Mouse (Mus musculus) embryonic facial prominence, embryonic 10.5 days (tissue): ENCODE measurements around the gene Sec14l4. TPM values are rescaled to one million over a fixed set of nuclear protein-coding genes. Genes with fewer than 3 reads are reported as not detected.

ENCODE experiments used
- DNase-seq: peaks from one replicate; pipeline ENCODE4 v3.0.0-alpha.2; 2017; ENCODE audit warnings: low spot score
- H3K27ac ChIP-seq: fragments of 300-500 bp; sonication (generic); replicated peaks from 2 replicates; pipeline ENCODE4 v1.5.1; 2016; ENCODE audit warnings: mild to moderate bottlenecking
- H3K27me3 ChIP-seq: fragments of 300-500 bp; sonication (generic); replicated peaks from 2 replicates; pipeline ENCODE4 v1.6.1; 2016; ENCODE audit warnings: low read depth, mild to moderate bottlenecking; ENCODE audit not compliant: poor library complexity, severe bottlenecking
- H3K36me3 ChIP-seq: fragments of 300-500 bp; sonication (generic); replicated peaks from 2 replicates; pipeline ENCODE4 v1.6.1; 2016; ENCODE audit warnings: mild to moderate bottlenecking, moderate library complexity
- H3K4me1 ChIP-seq: fragments of 300-500 bp; sonication (generic); 2 replicates; pipeline ENCODE4 v1.6.1; 2016
- H3K4me3 ChIP-seq: fragments of 300-500 bp; sonication (generic); 2 replicates; pipeline ENCODE4 v1.5.1; 2016; ENCODE audit warnings: mild to moderate bottlenecking, moderate library complexity
- H3K9me3 ChIP-seq: fragments of 300-500 bp; sonication (generic); 2 replicates; pipeline ENCODE4 v1.6.1; 2016; ENCODE audit warnings: mild to moderate bottlenecking
- WGBS: fragments of 180-500 bp; shearing (Covaris S2); methylation state at CpG from one replicate; pipeline ENCODE4 v1.1.7; 2016; 5-methylcytosine and 5-hydroxymethylcytosine counted together
- polyA plus RNA-seq: library from polyadenylated mRNA; unstranded; fragments of >200 nt; fragmentation: Nextera tagmentation; extraction: Ambion mirVana; gene quantifications from 2 replicates; pipeline ENCODE4 v1.2.1, GENCODE M21; 2016

Gene Sec14l4
- polyA plus RNA-seq, 1 experiment from 2014 or later: not detected

DNA sequence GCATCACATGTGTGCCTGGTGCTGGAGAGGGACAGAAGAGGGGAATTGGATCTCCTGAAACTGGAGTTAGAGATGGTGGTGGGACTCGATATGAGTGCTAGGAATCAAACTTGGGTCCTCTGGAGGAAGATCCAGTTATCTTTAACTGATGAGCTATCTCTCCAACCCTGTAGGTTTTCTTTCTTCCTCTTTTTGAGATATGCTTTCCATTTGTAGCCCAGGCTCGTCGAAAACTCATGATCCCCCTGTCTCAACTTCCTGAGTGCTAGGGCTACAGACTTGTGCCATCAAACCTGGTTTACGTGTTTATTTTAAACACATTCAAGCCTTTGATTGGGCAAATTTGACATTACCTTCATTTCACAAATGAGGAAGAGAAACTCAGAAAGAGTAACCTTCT lies 2.9 kb downstream of the Sec14l4 start:
- H3K4me1 ChIP-seq: peaks cover 2% of the 10 kb centered on the region; the same call in 1 of the 2 replicates
- DNase-seq: no peak
- no peaks in the 10 kb centered on the region for H3K9me3 ChIP-seq
- H3K36me3 ChIP-seq: no peaks in the 10 kb centered on the region
- 88% methylated on average over 4 of the region's 4 CpGs for WGBS
- H3K27me3 ChIP-seq: peaks cover 20% of the 10 kb centered on the region
- no peak overlapping the region for H3K4me3 ChIP-seq
- no peak overlapping the region for H3K27ac ChIP-seq

GRCm38 (mm10) chr11:4035116-4035892 lies 4.0 kb downstream of the Sec14l4 start:
- WGBS: 72% methylated on average over 18 of the region's 18 CpGs

DNA sequence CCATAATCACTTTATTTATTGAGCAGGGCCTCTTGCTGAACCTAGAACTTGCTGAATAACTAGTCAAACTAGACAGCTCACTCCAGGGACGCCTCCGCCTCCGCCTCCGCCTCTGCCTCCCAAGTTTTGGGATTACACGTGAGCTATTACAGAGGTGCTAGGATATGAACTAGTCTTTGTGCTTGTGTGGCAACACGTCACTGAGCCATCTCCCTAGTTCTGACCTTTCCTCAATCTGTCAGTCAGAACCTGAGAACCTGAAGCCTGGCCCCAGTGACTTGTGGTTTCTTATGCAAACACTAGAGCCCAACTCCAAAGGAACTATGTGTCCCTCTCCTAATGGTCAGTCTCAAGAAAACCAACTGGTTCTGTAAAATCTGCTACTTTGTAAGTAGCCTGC lies 4.7 kb downstream of the Sec14l4 start:
- no peak overlapping the region for H3K4me3 ChIP-seq
- H3K27ac ChIP-seq: no peak overlapping the region
- H3K4me1 ChIP-seq: peaks cover 2% of the 10 kb centered on the region; the same call in 1 of the 2 replicates
- 88% methylated on average over 6 of the region's 6 CpGs for WGBS
- H3K9me3 ChIP-seq: no peaks in the 10 kb centered on the region
- no peak for DNase-seq
- H3K27me3 ChIP-seq: peaks cover 17% of the 10 kb centered on the region
- no peaks in the 10 kb centered on the region for H3K36me3 ChIP-seq

More at GRCm38 (mm10) chr11:4035116-4035892, 4.0 kb downstream of the Sec14l4 start:
- DNase-seq: no peak
- Histone ChIP-seq H3K4me1 (peaks cover 2% of the 10 kb centered on the region; the same call in 1 of the 2 replicates), H3K27me3 (peaks cover 20% of the 10 kb centered on the region), H3K27ac (no peak overlapping the region), H3K9me3 (no peaks in the 10 kb centered on the region), H3K36me3 (no peaks in the 10 kb centered on the region), H3K4me3 (no peak overlapping the region)

DNA sequence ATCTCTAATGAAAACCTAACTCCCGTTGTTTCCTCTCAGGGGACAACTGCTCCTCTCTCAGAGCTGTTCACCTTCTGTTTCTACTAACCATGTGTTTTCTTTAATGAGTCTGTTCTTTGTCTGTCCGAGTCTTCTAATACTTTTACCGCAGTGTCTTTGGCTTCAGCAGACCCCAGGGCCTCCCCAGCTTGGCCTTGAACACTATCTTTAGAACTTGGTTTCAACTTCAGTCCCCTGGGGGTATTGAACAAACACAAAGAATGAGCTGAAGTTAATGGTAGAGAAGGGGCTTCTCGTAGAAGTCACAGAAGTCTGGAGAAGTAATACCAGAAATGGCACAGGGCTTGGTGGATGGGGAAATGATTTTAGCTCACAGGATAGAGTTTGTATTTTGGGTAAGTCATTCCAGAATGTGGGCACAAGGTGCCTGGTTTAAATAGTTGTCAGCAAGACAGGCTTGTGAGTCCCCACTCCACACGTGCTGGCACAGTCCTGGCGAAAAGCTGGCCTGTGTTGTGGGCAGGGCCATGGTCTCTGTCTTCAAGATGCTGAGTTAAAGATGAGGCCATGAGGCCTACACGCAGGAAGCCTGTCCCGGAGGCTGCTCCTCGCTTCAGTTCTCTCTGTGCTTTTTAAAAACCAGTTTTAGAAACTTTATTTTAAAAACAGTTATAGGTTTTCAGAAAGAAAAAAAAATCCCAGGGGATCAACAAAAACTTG lies 5.3 kb downstream of the Sec14l4 start:
- Histone ChIP-seq H3K4me1 (peaks cover 2% of the 10 kb centered on the region; the same call in 1 of the 2 replicates), H3K9me3 (no peaks in the 10 kb centered on the region), H3K27me3 (peaks cover 11% of the 10 kb centered on the region), H3K36me3 (no peaks in the 10 kb centered on the region), H3K27ac (no peak overlapping the region), H3K4me3 (no peak overlapping the region)
- DNase-seq: no peak
- 66% methylated on average over 9 of the region's 9 CpGs for WGBS

DNA sequence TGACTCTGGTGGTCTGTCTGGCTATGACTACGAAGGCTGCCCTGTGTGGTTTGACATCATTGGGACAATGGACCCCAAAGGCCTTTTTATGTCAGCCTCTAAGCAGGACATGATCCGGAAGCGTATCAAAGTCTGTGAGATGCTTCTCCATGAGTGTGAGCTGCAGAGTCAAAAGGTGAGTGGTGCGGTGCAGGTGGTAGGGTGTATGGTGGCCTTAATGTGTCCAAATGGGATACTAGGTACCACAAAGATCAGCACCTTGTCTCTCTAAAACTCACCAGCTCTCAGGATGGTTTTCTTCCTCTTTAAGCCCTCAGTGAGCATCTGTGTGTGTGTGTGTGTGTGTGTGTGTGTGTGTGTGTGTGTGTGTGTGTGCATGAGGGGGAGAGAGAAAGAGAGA lies 8.7 kb downstream of the Sec14l4 start:
- H3K36me3 ChIP-seq: no peaks in the 10 kb centered on the region
- no peaks in the 10 kb centered on the region for H3K27me3 ChIP-seq
- no peak overlapping the region for H3K27ac ChIP-seq
- no peaks in the 10 kb centered on the region for H3K9me3 ChIP-seq
- H3K4me1 ChIP-seq: no peaks in the 10 kb centered on the region
- H3K4me3 ChIP-seq: no peak overlapping the region
- DNase-seq: no peak
- WGBS: 92% methylated on average over 4 of the region's 4 CpGs

GRCm38 (mm10) chr11:4041123-4041625 lies 9.9 kb downstream of the Sec14l4 start:
- no peaks in the 10 kb centered on the region for H3K4me1 ChIP-seq
- H3K27me3 ChIP-seq: no peaks in the 10 kb centered on the region
- 84% methylated on average over 6 of the region's 6 CpGs for WGBS
- no peak for DNase-seq
- H3K9me3 ChIP-seq: no peaks in the 10 kb centered on the region
- no peaks in the 10 kb centered on the region for H3K36me3 ChIP-seq
- no peak overlapping the region for H3K4me3 ChIP-seq
- no peak overlapping the region for H3K27ac ChIP-seq

DNA sequence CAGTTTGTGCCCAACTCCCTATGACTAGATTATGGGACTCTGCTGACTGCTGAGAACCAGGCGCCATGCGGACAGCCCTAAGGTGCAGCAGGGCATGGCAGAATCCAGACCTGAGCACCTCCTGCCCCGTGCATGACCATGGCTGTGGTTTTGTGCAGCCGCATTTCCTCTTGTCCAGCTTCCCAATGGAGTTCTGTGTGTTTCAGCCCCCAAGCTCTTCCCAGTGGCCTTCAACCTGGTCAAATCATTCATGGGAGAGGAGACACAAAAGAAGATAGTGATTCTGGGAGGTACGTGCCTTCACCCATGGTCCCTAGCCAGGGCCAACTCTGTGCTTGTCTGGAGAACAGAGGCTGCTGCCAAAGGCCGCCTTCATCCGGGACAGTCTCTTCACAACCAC lies 11.8 kb downstream of the Sec14l4 start:
- Histone ChIP-seq H3K4me1 (no peaks in the 10 kb centered on the region), H3K27me3 (no peaks in the 10 kb centered on the region), H3K9me3 (no peaks in the 10 kb centered on the region), H3K4me3 (no peak overlapping the region), H3K36me3 (no peaks in the 10 kb centered on the region), H3K27ac (no peak overlapping the region)
- no peak for DNase-seq
- 93% methylated on average over 7 of the region's 7 CpGs for WGBS

DNA sequence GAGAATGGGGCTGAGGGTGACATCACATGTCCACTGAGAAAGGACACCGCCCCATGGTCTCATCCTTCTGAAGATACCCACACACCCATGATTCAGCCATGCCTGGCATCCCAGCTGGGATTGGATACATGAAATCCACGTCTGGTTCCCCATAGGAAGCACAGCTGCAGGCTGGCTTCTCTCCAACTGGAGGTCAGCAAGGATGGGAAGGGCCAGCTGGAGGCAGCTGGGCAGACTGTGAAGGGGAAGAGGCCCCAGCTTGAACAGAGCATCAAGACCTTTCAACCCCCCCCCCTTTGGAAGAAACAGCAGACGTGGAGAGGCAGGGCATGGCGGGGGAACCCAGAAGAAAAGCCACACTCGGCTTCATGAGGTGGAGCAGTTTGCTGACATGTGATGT lies 15.3 kb downstream of the Sec14l4 start:
- no peak for DNase-seq
- no peaks in the 10 kb centered on the region for H3K9me3 ChIP-seq
- no peak overlapping the region for H3K27ac ChIP-seq
- no peaks in the 10 kb centered on the region for H3K4me1 ChIP-seq
- WGBS: 85% methylated on average over 5 of the region's 5 CpGs
- no peaks in the 10 kb centered on the region for H3K27me3 ChIP-seq
- H3K36me3 ChIP-seq: no peaks in the 10 kb centered on the region
- H3K4me3 ChIP-seq: no peak overlapping the region

DNA sequence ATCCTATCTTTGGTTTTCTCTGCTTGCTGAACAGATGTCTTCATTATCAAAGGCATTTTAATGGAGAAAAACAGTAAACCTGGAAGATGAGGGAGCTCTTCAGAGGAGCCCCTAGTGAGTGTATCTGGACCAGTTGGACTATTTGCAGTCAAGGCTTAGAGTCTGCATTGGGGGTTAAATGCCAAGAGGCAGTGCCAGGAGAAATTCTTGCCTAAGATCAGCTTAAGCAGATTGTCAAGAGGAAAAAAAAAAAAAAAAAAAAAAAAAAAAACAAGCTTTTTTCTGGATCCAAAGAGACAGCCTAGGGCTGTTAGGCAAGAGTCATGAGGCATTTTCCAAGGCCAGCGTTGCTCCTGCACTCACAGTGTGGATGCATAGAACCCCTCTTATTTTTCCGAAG lies 16.5 kb downstream of the Sec14l4 start:
- Histone ChIP-seq H3K4me3 (no peak overlapping the region), H3K27ac (no peak overlapping the region), H3K27me3 (no peaks in the 10 kb centered on the region), H3K36me3 (no peaks in the 10 kb centered on the region), H3K4me1 (no peaks in the 10 kb centered on the region), H3K9me3 (no peaks in the 10 kb centered on the region)
- DNase-seq: no peak
- 86% methylated on average over 2 of the region's 2 CpGs for WGBS

DNA sequence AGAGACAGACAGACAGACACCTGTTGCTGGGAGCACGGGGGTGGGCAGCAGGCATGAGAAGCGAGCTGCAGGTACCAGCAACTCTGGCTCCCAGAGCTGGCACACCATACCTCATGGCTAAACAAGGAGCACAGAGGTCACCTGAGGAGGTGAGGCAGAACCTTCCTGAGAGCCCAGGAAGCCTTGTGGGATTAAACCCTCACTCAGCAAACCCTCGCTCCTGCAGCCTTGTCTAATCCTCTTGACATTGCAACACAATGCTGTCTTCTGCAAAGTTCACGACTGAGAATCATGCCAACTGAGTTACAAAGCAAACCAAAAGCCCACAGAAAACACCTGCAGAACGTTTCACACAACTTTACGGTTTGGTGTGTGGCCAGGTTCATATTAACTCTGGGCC lies 17.2 kb downstream of the Sec14l4 start:
- no peak overlapping the region for H3K4me3 ChIP-seq
- H3K36me3 ChIP-seq: no peaks in the 10 kb centered on the region
- no peak overlapping the region for H3K27ac ChIP-seq
- WGBS: 86% methylated on average over 6 of the region's 6 CpGs
- H3K27me3 ChIP-seq: no peaks in the 10 kb centered on the region
- no peaks in the 10 kb centered on the region for H3K9me3 ChIP-seq
- DNase-seq: no peak
- H3K4me1 ChIP-seq: no peaks in the 10 kb centered on the region

DNA sequence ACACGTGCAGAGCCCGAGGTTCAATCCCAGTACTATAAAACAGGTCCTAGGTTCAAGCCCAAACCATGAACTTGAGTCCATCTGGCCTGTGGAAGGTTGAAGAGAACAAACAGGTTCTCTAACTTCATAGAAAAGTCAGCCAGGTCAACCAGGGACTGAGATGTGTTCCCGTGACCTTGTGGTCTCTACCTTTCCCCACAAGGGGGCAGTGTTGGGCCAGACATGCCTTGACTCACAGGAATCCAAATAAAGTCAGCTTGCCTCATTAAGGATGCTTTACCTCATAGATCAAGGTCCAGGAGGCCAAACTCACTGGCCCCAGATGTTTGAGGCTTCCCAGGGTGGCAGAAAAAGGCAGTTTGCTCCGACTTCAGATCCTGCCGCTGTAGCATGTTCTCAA lies 22.3 kb downstream of the Sec14l4 start:
- peak; percentile 79 for DNase-seq
- H3K27ac ChIP-seq: no peak overlapping the region
- H3K36me3 ChIP-seq: no peaks in the 10 kb centered on the region
- H3K4me3 ChIP-seq: no peak overlapping the region
- no peaks in the 10 kb centered on the region for H3K27me3 ChIP-seq
- WGBS: 18% methylated on average over 5 of the region's 5 CpGs
- no peaks in the 10 kb centered on the region for H3K9me3 ChIP-seq
- H3K4me1 ChIP-seq: no peaks in the 10 kb centered on the region

DNA sequence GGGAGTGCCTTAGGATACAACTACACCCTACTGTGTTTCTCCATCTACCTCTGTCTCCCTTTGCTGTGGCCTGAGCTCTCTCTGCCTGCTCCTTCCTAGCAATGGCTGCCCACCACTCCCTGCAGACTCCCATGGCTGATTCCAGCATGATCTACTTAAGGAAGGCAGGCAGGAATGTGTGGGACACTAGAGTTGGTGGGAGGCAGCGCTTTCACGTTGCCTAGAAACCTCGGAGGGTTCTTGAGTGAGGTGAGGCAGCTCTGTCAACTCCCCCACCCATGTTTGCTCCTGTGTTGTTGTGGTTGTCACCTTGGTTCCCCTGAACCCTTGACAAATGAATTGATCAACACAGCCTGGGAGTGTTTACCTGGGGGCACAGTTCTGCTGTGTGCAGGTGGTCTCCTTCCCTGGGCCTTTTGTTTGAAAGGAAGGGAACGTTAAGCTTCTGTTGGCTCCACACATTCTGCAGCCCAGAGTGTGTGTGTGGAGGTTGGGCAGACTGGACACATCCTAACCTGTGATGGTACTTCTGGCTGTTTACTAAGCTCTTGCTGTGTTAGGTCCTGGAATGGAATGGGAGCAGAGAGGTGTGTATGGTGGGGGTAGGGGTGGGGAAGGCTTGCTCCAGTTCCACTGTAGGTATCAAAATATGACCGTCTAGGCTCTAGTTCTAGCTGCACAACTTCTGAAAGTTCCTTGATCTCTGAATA lies 29.8 kb downstream of the Sec14l4 start:
- H3K4me1 ChIP-seq: peaks cover 9% of the 10 kb centered on the region
- H3K27me3 ChIP-seq: no peaks in the 10 kb centered on the region
- no peak for DNase-seq
- no peaks in the 10 kb centered on the region for H3K9me3 ChIP-seq
- no peaks in the 10 kb centered on the region for H3K36me3 ChIP-seq
- no peak overlapping the region for H3K4me3 ChIP-seq
- no peak overlapping the region for H3K27ac ChIP-seq
- 76% methylated on average over 5 of the region's 5 CpGs for WGBS
